Mouse (Mus musculus) ES-Bruce4 (cell line): ENCODE data around the gene Exo5. TPM values are rescaled to one million over a fixed set of nuclear protein-coding genes. Genes with fewer than 3 reads are reported as not detected.
A peak's percentile ranks its signal among the peaks of the same experiment; 100 is the strongest.

ENCODE experiments used
- H3K27ac ChIP-seq: 2 replicates; pipeline ENCODE4 v1.5.1; 2012; ENCODE audit warnings: low read length, inconsistent platforms; ENCODE audit not compliant: insufficient read depth
- H3K27me3 ChIP-seq: 2 replicates; pipeline ENCODE4 v1.6.1; 2012; ENCODE audit warnings: mild to moderate bottlenecking, low read length, inconsistent platforms; ENCODE audit not compliant: control insufficient read depth, poor library complexity, insufficient read depth, severe bottlenecking
- H3K36me3 ChIP-seq: 2 replicates; pipeline ENCODE4 v1.6.1; 2012; ENCODE audit warnings: inconsistent platforms, mild to moderate bottlenecking, low read length, moderate library complexity; ENCODE audit not compliant: control insufficient read depth, poor library complexity, insufficient read depth, severe bottlenecking
- H3K4me1 ChIP-seq: one replicate; pipeline ENCODE4 v1.8.1; 2011; ENCODE audit warnings: low read length; ENCODE audit not compliant: control insufficient read depth, insufficient read depth
- H3K4me3 ChIP-seq: 2 replicates; pipeline ENCODE4 v1.5.1; 2011; ENCODE audit warnings: low read depth, mild to moderate bottlenecking, low read length
- H3K9ac ChIP-seq: 2 replicates; pipeline ENCODE4 v1.6.1; 2012; ENCODE audit warnings: low read depth, mild to moderate bottlenecking, inconsistent platforms; ENCODE audit not compliant: poor library complexity, severe bottlenecking
- H3K9me3 ChIP-seq: replicated peaks from 2 replicates; pipeline ENCODE4 v1.6.1; 2012; ENCODE audit warnings: mild to moderate bottlenecking, low read length, inconsistent platforms; ENCODE audit not compliant: control insufficient read depth, poor library complexity, insufficient read depth, severe bottlenecking
- CTCF ChIP-seq: IDR thresholded peaks from one replicate; pipeline ENCODE4 v1.8.1; 2011; ENCODE audit warnings: low read depth, low read length
- EP300 ChIP-seq: IDR thresholded peaks from 2 replicates; pipeline ENCODE4 v1.6.1; 2011; ENCODE audit warnings: low read depth, low read length; ENCODE audit not compliant: insufficient read depth
- POLR2A ChIP-seq: IDR thresholded peaks from one replicate; pipeline ENCODE4 v1.8.1; 2011; ENCODE audit warnings: low read length; ENCODE audit not compliant: insufficient read depth
- polyA plus RNA-seq: library from polyadenylated mRNA; stranded (reverse); fragments of >200 nt; gene quantifications from 2 replicates; pipeline ENCODE4 v1.2.4, GENCODE M21; 2011; ENCODE audit warnings: low read depth; ENCODE audit not compliant: missing spikeins, insufficient read depth, insufficient read length

Gene Exo5
- polyA plus RNA-seq: 14.0 and 17.0 TPM in 2 replicates

- TF ChIP-seq POLR2A (peak; percentile 92), CTCF (no peak), EP300 (peak; percentile 34; the same call in 1 of the 2 replicates)
- Histone ChIP-seq H3K27ac (peak within 1 kb of the TSS; percentile 11; the same call in 1 of the 2 replicates), H3K4me3 (peak within 1 kb of the TSS; percentile 96), H3K9me3 (no peaks in the 10 kb centered on the region), H3K27me3 (no peaks in the 10 kb centered on the region), H3K36me3 (peaks cover 7% of the 10 kb centered on the region), H3K9ac (peak within 1 kb of the TSS; percentile 59), H3K4me1 (no peaks in the 10 kb centered on the region)
Measured at GRCm38 (mm10) chr4:120924554-120925299, at the start of gene Exo5. Gene Exo5 (minus strand): TSS chr4:120925017.

- H3K4me3 ChIP-seq: no peak overlapping the region
- no peak overlapping the region for H3K27ac ChIP-seq
- H3K4me1 ChIP-seq: no peaks in the 10 kb centered on the region
- no peak overlapping the region for H3K9ac ChIP-seq
- no peaks in the 10 kb centered on the region for H3K9me3 ChIP-seq
- peaks cover 7% of the 10 kb centered on the region for H3K36me3 ChIP-seq
- H3K27me3 ChIP-seq: no peaks in the 10 kb centered on the region
- no peak for TF ChIP-seq POLR2A
Measured at GRCm38 (mm10) chr4:120971842-120972241, 47.0 kb upstream of the Exo5 start.

- TF ChIP-seq POLR2A (no peak), CTCF (peak; percentile 72)
- H3K36me3 ChIP-seq: peaks cover 7% of the 10 kb centered on the region
- no peak overlapping the region for H3K27ac ChIP-seq
- no peak overlapping the region for H3K9ac ChIP-seq
- H3K27me3 ChIP-seq: no peaks in the 10 kb centered on the region
- H3K4me3 ChIP-seq: no peak overlapping the region
- H3K4me1 ChIP-seq: no peaks in the 10 kb centered on the region
- no peaks in the 10 kb centered on the region for H3K9me3 ChIP-seq
Measured at GRCm38 (mm10) chr4:120969382-120970146, 44.7 kb upstream of the Exo5 start.

- Histone ChIP-seq H3K27me3 (no peaks in the 10 kb centered on the region), H3K9ac (no peak overlapping the region), H3K9me3 (no peaks in the 10 kb centered on the region), H3K27ac (no peak overlapping the region), H3K36me3 (peaks cover 3% of the 10 kb centered on the region), H3K4me1 (no peaks in the 10 kb centered on the region), H3K4me3 (no peak overlapping the region)
- TF ChIP-seq CTCF (no peak), EP300 (no peak), POLR2A (no peak)
Measured at GRCm38 (mm10) chr4:120968486-120968885, 43.7 kb upstream of the Exo5 start.

GRCm38 (mm10) chr4:120955586-120955985, 30.8 kb upstream of the Exo5 start:
- no peaks in the 10 kb centered on the region for H3K4me1 ChIP-seq
- H3K36me3 ChIP-seq: no peaks in the 10 kb centered on the region
- H3K27ac ChIP-seq: no peak overlapping the region
- H3K27me3 ChIP-seq: no peaks in the 10 kb centered on the region
- no peak for TF ChIP-seq POLR2A
- no peak for TF ChIP-seq CTCF
- no peak for TF ChIP-seq EP300
- no peak overlapping the region for H3K4me3 ChIP-seq
- H3K9ac ChIP-seq: no peak overlapping the region
- no peaks in the 10 kb centered on the region for H3K9me3 ChIP-seq

GRCm38 (mm10) chr4:120953667-120954066, 28.9 kb upstream of the Exo5 start:
- TF ChIP-seq EP300 (no peak), CTCF (no peak), POLR2A (no peak)
- no peaks in the 10 kb centered on the region for H3K27me3 ChIP-seq

More at GRCm38 (mm10) chr4:120953667-120954066, 28.9 kb upstream of the Exo5 start:
- H3K9me3 ChIP-seq: no peaks in the 10 kb centered on the region
- no peaks in the 10 kb centered on the region for H3K4me1 ChIP-seq
- H3K4me3 ChIP-seq: no peak overlapping the region
- no peak overlapping the region for H3K9ac ChIP-seq
- no peaks in the 10 kb centered on the region for H3K36me3 ChIP-seq
- H3K27ac ChIP-seq: no peak overlapping the region
